Mouse (Mus musculus) spleen, adult 10 weeks (tissue): ENCODE results near the gene Hspa13. TPM values are rescaled to one million over a fixed set of nuclear protein-coding genes. Genes with fewer than 3 reads are reported as not detected.

ENCODE experiments used
- polyA plus RNA-seq: library from polyadenylated mRNA; stranded (reverse); fragments of 350-450 nt; fragmentation: Illumina TruSeq; extraction: RNeasy Lipid Tissue Mini Kit (QIAGEN cat#74804); gene quantifications from one replicate; pipeline ENCODE4 v1.2.3, GENCODE M21; 2015; ENCODE audit warnings: low replicate concordance; ENCODE audit not compliant: insufficient read depth

The Hspa13 gene
- 21.1 TPM for polyA plus RNA-seq

DNA sequence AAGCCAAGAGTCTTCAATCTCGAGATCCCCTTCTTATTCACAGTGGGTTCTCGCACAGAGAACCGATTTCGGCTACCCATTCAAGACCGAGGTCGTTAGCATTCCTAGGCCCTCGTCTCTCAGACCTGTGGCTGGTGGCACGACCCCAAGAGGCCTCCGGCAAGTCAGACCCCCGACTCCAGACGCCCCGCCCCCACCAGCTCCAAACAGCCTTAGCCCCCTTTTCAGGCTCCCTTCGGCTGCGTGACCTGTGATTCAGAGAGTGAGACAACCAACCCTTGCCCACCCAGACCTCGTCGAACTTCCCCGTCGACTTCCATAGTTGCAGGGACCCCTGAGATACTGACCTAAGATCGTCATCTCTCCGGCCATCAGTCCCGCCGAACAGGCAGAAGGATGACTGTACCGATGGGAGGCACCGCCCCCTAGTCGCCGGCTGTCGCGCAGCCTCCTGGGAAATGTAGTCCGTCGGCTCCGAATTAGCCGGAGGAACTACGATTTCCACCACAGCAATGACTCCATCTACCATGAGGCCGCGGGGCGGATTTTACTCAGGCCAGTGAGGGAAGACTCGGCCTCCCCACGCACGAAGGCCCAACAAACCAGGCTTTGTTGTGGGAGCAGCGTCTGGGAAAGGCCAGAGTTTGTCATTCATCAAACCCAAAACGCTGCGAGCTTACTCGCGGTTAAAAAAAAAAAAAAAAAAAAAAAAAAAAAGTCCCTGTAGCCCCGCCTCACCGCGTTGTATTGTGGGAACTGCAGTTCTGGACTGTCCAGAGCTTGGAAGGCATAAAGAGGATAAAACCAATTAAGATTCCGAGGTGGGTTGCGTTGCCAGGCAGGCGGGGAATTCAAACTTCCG, at the start of gene Hspa13:
TSS of gene Hspa13 (minus strand) at position 717 of the 862 bp plus-strand sequence.

Other genes with a start within 250 kb of the Hspa13 start
- gene Lipi, start 181.0 kb downstream of the Hspa13 start, polyA plus RNA-seq: not detected
- 0.12 TPM for gene Rbm11, start 174.3 kb downstream of the Hspa13 start, polyA plus RNA-seq